Mouse (Mus musculus) liver (tissue): ENCODE measurements at regions not wholly inside any gene's neighbourhood (a gene's known extent, or its start where the extent isn't known, plus 50 kb on each side); places are given as distances from the start of the nearest gene placed in this dataset.

ENCODE experiments used
- DNase-seq: peaks from one replicate; pipeline ENCODE4 v3.0.0-alpha.2; 2020; ENCODE audit warnings: mixed read lengths

- no peak for DNase-seq
These were observed 65.3 kb upstream of the 1700021F07Rik start for GRCm38 (mm10) chr2:173456924-173457623.

DNA sequence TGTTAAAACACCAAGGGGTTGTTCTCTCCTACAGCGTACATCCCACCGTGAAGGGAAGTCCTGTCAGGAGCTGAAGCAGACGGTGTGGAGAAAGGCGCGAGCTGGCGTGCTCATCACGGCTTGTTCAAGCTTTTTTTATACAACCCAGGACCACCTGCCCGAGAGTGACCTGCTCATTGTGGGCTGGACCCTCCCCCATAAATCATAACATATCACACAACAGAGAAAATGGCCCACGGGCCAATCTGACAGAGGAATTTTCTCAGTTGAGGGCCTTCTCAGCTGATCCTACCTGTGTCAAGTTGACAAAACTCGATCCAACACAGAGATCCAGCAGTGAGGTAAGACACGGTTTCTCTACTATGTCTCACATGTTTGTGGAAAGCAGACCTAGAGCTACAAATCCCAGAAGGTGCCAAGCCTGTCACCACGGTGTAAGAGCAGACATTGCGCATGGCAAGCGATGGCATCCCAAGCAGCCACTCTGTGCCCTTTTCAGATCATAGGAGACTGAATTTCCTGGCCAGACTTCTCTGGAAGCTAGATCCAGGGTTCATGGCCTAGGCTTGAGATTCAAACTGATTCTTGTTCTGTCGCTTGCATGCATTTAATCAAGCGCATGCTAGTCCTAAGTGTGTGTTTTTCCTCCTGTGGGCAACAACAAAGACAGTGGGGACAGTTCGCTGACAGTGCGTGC, 64.6 kb upstream of the 1700021F07Rik start:
- DNase-seq: no peak

DNA sequence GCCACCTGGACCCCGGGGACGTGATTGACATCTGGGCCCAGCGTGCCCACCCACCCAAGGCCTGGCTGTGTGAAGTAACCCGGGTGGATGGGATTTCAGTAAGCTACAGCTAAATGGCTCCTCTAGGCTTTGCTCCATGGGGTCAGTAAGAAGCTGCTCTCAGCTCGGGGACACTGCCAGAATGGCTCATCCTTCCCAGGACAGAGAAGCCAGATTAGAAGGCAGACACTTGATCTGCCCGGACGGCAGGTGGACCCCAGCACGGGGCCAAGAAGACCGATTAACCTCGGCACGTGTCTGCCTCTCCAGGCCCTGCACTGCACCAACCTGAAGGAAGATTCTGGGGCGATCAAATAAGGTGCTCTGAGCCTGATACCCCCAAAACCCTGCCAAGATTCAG, 63.5 kb upstream of the 1700021F07Rik start:
- no peak for DNase-seq

DNA sequence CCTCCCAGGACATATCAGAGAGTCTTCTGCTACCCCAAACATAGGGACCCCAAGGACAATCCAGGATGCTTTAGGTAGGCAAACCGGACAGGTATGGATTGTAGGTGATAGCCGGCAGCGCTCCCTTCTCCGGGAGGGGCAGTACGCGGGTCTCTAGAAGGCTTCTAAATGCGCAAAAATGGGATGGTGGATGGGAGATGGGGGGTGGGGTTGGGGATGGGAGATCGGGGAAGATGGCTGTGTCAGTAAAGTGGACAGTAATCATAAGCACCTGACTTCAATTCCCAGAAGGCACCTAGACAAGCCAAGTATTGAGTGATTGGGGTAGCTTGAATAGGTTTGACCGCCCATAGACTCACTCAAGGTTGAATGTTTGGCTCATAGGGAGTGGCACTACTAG, 59.1 kb upstream of the 1700021F07Rik start:
- no peak for DNase-seq

GRCm38 (mm10) chr2:173464562-173464961, 57.8 kb upstream of the 1700021F07Rik start:
- no peak for DNase-seq

GRCm38 (mm10) chr2:173465006-173465620, 57.3 kb upstream of the 1700021F07Rik start:
- no peak for DNase-seq

GRCm38 (mm10) chr2:173468136-173468535, 54.2 kb upstream of the 1700021F07Rik start:
- no peak for DNase-seq

DNA sequence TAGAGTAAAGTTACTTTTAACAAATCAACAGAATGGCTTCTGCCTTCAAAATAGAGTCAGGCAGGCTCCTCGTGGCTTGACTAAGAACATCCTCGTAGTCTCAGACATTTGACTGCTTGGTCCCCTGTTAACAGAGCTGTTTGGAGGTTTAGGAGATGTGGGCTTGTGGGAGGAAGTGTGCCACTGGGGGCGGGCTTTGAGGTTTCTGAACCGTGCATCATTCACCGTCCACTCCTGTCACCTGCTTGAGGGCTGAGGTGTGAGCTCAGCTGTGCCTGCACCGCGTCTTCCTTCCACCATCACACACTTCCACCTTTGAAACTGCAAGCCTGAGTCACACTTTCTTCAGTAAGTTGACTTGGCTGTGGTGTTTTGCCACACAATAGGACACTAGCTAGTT, 52.6 kb upstream of the 1700021F07Rik start:
- no peak for DNase-seq
